Mouse (Mus musculus): ENCODE measurements around the gene Zfp13. TPM values are rescaled to one million over a fixed set of nuclear protein-coding genes. Genes with fewer than 3 reads are reported as not detected.
A peak's percentile ranks its signal among the peaks of the same experiment; 100 is the strongest.

Gene Zfp13
- polyA plus RNA-seq, 1 experiment from 2014 or later: 15.6 TPM

DNA sequence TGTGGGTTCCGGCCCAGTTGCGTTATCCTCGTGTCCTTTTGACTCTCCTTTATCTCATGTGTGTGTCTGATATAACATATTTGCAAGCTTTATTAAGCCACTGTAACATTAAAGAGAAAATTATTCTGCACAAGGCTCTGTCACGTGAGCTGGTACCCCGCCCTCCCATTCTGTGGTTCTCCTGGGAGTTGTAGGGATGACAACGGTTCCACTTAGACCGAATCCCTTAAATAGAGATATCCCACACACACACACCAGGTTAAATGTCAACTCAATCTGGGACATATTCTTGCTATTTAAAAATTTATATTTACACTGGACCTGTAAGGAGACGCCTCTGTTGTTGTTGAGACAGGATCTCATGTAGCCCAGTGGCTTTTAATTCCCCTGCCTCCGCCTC, 49.8 kb downstream of the Zfp13 start:
- ATAC-seq (ENCODE audit: insufficient read depth) (no peak), DNase-seq (peak; percentile 45)
- TF ChIP-seq CTCF (IDR thresholded peaks at IDR 0.05; ENCODE audit: low read depth): no peak
- H3K36me3 ChIP-seq (ENCODE audit: insufficient read depth): no peaks in the 10 kb centered on the region
- WGBS: 4% methylated on average over 9 of the region's 9 CpGs
- H3K9ac ChIP-seq: 0 out of 2 replicates have a peak overlapping the region, but pooled peaks have one; percentile 14
- H3K4me3 ChIP-seq (ENCODE audit: low read depth, low read length): peak overlapping the region; percentile 53
- peak overlapping the region; percentile 77 for H3K4me2 ChIP-seq
- H3K27me3 ChIP-seq (ENCODE audit: insufficient read depth, low read length): no peaks in the 10 kb centered on the region
- no peak overlapping the region for H3K27ac ChIP-seq (ENCODE audit: low read depth)
- no peaks in the 10 kb centered on the region for H3K9me3 ChIP-seq (ENCODE audit: low read depth, low read length)
- no peaks in the 10 kb centered on the region for H3K4me1 ChIP-seq (ENCODE audit: insufficient read depth)

DNA sequence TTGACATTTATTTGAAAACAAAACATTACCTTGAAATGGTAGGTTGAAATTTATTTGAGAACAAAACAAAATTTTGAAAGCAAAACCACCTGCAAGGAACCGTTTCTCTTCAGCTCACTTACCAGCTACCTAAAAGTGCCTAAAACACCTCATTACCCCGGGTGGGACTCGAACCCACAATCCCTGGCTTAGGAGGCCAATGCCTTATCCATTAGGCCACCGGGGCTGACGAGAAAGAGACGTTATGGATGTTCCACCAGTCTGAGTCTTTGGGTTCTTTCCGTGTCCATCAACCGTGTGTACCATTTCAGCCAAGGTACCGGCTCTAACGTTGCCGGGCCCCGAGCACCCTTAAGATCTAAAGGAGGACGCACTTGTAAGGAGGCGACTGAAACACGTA, 50.7 kb downstream of the Zfp13 start:
- ATAC-seq (ENCODE audit: insufficient read depth) (peak; percentile 33), DNase-seq (peak; percentile 96)
- H3K4me2 ChIP-seq: peak overlapping the region; percentile 77
- H3K27ac ChIP-seq (ENCODE audit: low read depth): no peak overlapping the region
- H3K36me3 ChIP-seq (ENCODE audit: insufficient read depth): no peaks in the 10 kb centered on the region
- no peaks in the 10 kb centered on the region for H3K9me3 ChIP-seq (ENCODE audit: low read depth, low read length)
- 1% methylated on average over 15 of the region's 15 CpGs for WGBS
- H3K9ac ChIP-seq: no peak overlapping the region; the same call in 1 of the 2 replicates
- no peaks in the 10 kb centered on the region for H3K27me3 ChIP-seq (ENCODE audit: insufficient read depth, low read length)
- H3K4me1 ChIP-seq (ENCODE audit: insufficient read depth): 0 out of 2 replicates have a peak, but pooled peaks cover 2% of the 10 kb centered on the region
- peak overlapping the region; percentile 53 for H3K4me3 ChIP-seq (ENCODE audit: low read depth, low read length)
- no peak for TF ChIP-seq CTCF (IDR thresholded peaks at IDR 0.05; ENCODE audit: low read depth)

DNA sequence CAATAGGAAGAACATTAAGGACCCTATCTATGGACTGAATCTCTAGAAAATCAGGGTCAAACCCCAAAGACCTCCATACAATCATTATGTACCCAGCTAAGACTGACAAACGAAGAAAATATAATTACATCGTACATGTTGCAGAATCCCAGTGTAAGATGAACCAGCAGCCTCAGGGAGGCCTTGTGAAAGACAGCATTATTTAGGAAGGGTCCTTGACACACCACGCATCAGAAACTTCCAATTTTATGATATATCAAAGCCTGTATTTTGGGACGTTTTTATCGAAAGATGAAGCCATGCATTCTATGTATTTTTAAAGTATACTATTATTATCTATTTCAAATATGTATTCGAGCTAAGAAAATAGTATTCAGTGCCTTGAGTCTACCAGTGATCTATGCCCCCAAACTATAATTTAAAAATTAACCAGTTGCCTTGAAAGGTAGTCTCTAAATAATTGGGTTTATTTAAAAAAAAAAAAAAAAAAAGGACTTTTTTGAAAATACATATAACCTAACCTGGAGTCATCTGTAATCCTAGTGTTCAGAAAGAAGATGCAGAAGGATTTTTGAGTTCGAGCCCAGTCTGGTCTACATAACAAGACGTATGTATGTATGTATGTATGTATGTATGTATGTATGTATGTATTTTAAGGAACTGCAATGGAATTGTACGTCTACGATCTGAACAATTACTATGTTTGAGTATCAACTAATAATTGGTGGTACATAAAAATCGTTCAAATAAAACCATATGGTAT, 51.4 kb downstream of the Zfp13 start:
- no peaks in the 10 kb centered on the region for H3K36me3 ChIP-seq (ENCODE audit: insufficient read depth)
- 0 out of 2 replicates have a peak, but pooled peaks cover 3% of the 10 kb centered on the region for H3K4me1 ChIP-seq (ENCODE audit: insufficient read depth)
- H3K9me3 ChIP-seq (ENCODE audit: low read depth, low read length): no peaks in the 10 kb centered on the region
- peak overlapping the region; percentile 77 for H3K4me2 ChIP-seq
- peak overlapping the region; percentile 69; the same call in 1 of the 2 replicates for H3K4me3 ChIP-seq (ENCODE audit: low read depth, low read length)
- no peak for DNase-seq
- no peak overlapping the region for H3K27ac ChIP-seq (ENCODE audit: low read depth)
- no peak for ATAC-seq (ENCODE audit: insufficient read depth)
- no peak for TF ChIP-seq CTCF (IDR thresholded peaks at IDR 0.05; ENCODE audit: low read depth)
- 51% methylated on average over 11 of the region's 11 CpGs for WGBS
- no peaks in the 10 kb centered on the region for H3K27me3 ChIP-seq (ENCODE audit: insufficient read depth, low read length)
- no peak overlapping the region for H3K9ac ChIP-seq

DNA sequence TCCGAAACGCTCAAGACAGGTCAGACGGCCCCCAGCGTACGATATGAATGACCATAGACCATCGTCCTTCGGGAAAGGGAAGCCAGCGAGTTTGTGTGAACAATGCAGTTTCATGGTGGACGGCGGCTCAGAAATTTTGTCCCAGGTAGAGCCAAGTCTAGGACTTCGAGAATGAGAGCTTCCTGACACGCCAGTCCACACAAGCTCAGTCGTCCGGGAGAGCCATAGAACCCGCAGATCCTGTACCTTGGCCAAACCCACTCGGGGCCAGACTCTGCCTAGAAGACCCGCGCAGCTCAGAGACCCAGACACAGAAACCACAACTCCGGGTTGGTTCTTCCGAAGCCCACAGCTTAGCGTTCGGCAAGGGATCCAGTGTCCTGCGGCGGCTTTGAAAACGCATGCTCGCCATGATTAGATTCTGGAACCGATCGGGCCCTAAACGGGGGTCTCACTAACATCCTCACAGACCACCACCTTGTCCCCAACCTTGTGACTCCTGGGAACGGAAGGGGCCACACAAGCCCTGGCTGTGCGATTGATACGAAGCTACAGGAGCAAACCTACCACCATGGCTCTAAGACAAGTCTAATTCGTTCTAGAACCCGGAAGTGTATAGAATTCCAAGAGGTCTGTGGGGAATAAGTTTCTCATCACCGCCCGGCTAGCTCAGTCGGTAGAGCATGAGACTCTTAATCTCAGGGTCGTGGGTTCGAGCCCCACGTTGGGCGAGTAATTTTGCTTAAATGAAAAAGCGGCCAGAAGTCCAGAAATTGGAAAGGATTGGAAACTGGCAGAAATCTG, 52.4 kb downstream of the Zfp13 start:
- Histone ChIP-seq H3K27ac (ENCODE audit: low read depth) (peak overlapping the region; percentile 88), H3K36me3 (ENCODE audit: insufficient read depth) (no peaks in the 10 kb centered on the region), H3K4me3 (ENCODE audit: low read depth, low read length) (peak overlapping the region; percentile 69), H3K4me2 (peak overlapping the region; percentile 59), H3K9ac (peak overlapping the region; percentile 82), H3K4me1 (ENCODE audit: insufficient read depth) (0 out of 2 replicates have a peak, but pooled peaks cover 3% of the 10 kb centered on the region), H3K27me3 (ENCODE audit: insufficient read depth, low read length) (no peaks in the 10 kb centered on the region), H3K9me3 (ENCODE audit: low read depth, low read length) (no peaks in the 10 kb centered on the region)
- under 1% methylated on average over 42 of the region's 42 CpGs for WGBS
- ATAC-seq (ENCODE audit: insufficient read depth) (peak; percentile 42), DNase-seq (peak; percentile 98)
- TF ChIP-seq CTCF (IDR thresholded peaks at IDR 0.05; ENCODE audit: low read depth): no peak

DNA sequence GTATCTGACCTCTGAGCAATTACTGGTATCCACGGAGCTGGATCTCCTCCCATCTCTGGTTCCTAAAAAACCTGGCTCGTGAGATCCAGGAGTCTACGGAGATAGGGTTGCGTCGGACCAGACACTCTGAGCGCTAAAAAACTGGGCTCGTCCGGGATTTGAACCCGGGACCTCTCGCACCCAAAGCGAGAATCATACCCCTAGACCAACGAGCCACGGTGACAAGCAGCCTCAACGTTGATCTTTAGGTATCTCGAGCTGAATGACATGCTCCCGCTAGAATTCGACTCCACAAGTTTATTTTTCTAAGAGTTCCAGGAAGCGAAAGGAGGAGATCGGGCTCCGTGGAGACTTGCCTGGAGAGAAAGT, 53.0 kb downstream of the Zfp13 start:
- Histone ChIP-seq H3K27ac (ENCODE audit: low read depth) (peak overlapping the region; percentile 88), H3K9me3 (ENCODE audit: low read depth, low read length) (no peaks in the 10 kb centered on the region), H3K9ac (peak overlapping the region; percentile 82), H3K4me1 (ENCODE audit: insufficient read depth) (0 out of 2 replicates have a peak, but pooled peaks cover 3% of the 10 kb centered on the region), H3K4me2 (peak overlapping the region; percentile 59), H3K27me3 (ENCODE audit: insufficient read depth, low read length) (no peaks in the 10 kb centered on the region), H3K4me3 (ENCODE audit: low read depth, low read length) (peak overlapping the region; percentile 69), H3K36me3 (ENCODE audit: insufficient read depth) (no peaks in the 10 kb centered on the region)
- ATAC-seq (ENCODE audit: insufficient read depth): peak; percentile 48
- WGBS: under 1% methylated on average over 20 of the region's 20 CpGs
- peak; percentile 96 for DNase-seq
- TF ChIP-seq CTCF (IDR thresholded peaks at IDR 0.05; ENCODE audit: low read depth): no peak

DNA sequence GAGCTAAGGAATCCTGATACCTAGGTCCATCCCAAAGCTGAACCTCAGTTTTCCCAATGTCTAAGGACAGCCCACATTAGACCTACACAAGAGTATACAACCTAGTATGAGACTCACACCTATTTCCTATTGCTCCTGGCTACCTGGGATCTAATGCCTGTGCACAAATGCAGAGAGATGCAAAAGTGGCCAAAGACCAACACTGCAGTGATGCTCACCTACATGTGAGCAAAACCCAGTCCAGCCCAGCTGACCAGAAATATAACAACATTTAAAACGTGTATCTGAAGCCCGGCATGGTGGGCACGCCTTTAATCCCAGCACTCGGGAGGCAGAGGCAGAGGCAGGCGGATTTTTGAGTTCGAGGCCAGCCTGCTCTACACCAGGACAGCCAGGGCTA, 53.4 kb downstream of the Zfp13 start:
- Histone ChIP-seq H3K27ac (ENCODE audit: low read depth) (no peak overlapping the region), H3K27me3 (ENCODE audit: insufficient read depth, low read length) (no peaks in the 10 kb centered on the region), H3K9ac (no peak overlapping the region), H3K4me3 (ENCODE audit: low read depth, low read length) (peak overlapping the region; percentile 69), H3K4me1 (ENCODE audit: insufficient read depth) (0 out of 2 replicates have a peak, but pooled peaks cover 3% of the 10 kb centered on the region), H3K4me2 (peak overlapping the region; percentile 59), H3K36me3 (ENCODE audit: insufficient read depth) (no peaks in the 10 kb centered on the region), H3K9me3 (ENCODE audit: low read depth, low read length) (no peaks in the 10 kb centered on the region)
- DNase-seq (peak; percentile 35), ATAC-seq (ENCODE audit: insufficient read depth) (no peak)
- WGBS: 14% methylated on average over 6 of the region's 6 CpGs
- TF ChIP-seq CTCF (IDR thresholded peaks at IDR 0.05; ENCODE audit: low read depth): no peak

DNA sequence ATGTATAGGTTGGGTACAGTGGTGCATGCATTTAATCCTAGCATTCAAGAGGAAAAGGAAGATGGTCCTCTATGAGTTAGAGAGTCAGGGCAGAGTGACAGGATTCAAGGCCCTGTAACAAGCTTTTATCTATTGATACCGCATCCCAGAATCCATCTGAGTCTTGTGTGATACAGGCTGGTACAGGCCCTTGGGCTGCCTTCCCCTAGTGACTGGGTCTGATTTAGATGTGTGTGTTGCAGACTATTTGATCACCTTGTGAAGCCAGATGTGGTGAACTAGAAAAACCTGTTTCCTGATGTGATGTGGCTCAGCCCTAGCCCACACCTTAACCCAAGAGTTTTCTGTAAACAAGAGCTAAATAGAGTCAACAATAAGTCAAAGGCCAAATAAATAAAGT, 54.5 kb downstream of the Zfp13 start:
- Histone ChIP-seq H3K4me2 (no peak overlapping the region), H3K27me3 (ENCODE audit: insufficient read depth, low read length) (peaks cover under 1% of the 10 kb centered on the region; the same call in 1 of the 2 replicates), H3K36me3 (ENCODE audit: insufficient read depth) (no peaks in the 10 kb centered on the region), H3K27ac (ENCODE audit: low read depth) (no peak overlapping the region), H3K4me1 (ENCODE audit: insufficient read depth) (peaks cover 3% of the 10 kb centered on the region; the same call in 1 of the 2 replicates), H3K9ac (no peak overlapping the region), H3K9me3 (ENCODE audit: low read depth, low read length) (no peaks in the 10 kb centered on the region), H3K4me3 (ENCODE audit: low read depth, low read length) (no peak overlapping the region)
- no peak for ATAC-seq (ENCODE audit: insufficient read depth)
- DNase-seq: no peak
- WGBS: 89% methylated on average over 1 of the region's 1 CpGs
- no peak for TF ChIP-seq CTCF (IDR thresholded peaks at IDR 0.05; ENCODE audit: low read depth)

Measured in lung, embryonic 14.5 days (tissue).